Mouse (Mus musculus) intestine, embryonic 14.5 days (tissue): ENCODE results near the gene Fam81a. TPM values are rescaled to one million over a fixed set of nuclear protein-coding genes. Genes with fewer than 3 reads are reported as not detected.

ENCODE experiments used
- ATAC-seq: fragments of 200-750 bp; cut with Nextera tagmentation; replicated peaks from 2 replicates; pipeline ENCODE4 v1.8.0; 2017; ENCODE audit warnings: low read depth, moderate number of reproducible peaks, moderate TSS enrichment, moderate library complexity; ENCODE audit not compliant: low FRiP score, low TSS enrichment
- DNase-seq: peaks from one replicate; pipeline ENCODE4 v3.0.0-alpha.2; 2018; ENCODE audit warnings: low spot score
- H3K27ac ChIP-seq: fragments of 300-500 bp; sonication (generic); 2 replicates; pipeline ENCODE4 v1.5.1; 2014; ENCODE audit warnings: low read depth, mild to moderate bottlenecking, control low read depth
- H3K27me3 ChIP-seq: fragments of 300-500 bp; sonication (generic); replicated peaks from 2 replicates; pipeline ENCODE4 v1.6.1; 2014; ENCODE audit warnings: low read length, control low read depth; ENCODE audit not compliant: control insufficient read depth, insufficient read depth
- H3K36me3 ChIP-seq: fragments of 300-500 bp; sonication (generic); 2 replicates; pipeline ENCODE4 v1.6.1; 2014; ENCODE audit warnings: low read length, control low read depth; ENCODE audit not compliant: control insufficient read depth, insufficient read depth
- H3K4me1 ChIP-seq: fragments of 300-500 bp; sonication (generic); replicated peaks from 2 replicates; pipeline ENCODE4 v1.6.1; 2014; ENCODE audit warnings: low read length, control low read depth, mixed read lengths; ENCODE audit not compliant: control insufficient read depth, insufficient read depth
- H3K4me2 ChIP-seq: fragments of 300-500 bp; sonication (generic); 2 replicates; pipeline ENCODE4 v1.6.1; 2014; ENCODE audit warnings: low read length
- H3K4me3 ChIP-seq: fragments of 300-500 bp; sonication (generic); 2 replicates; pipeline ENCODE4 v1.5.1; 2014; ENCODE audit warnings: low read depth, low read length, control low read depth, mixed read lengths
- H3K9ac ChIP-seq: fragments of 300-500 bp; sonication (generic); 2 replicates; pipeline ENCODE4 v1.6.1; 2014; ENCODE audit warnings: mild to moderate bottlenecking, low read length
- H3K9me3 ChIP-seq: fragments of 300-500 bp; sonication (generic); 2 replicates; pipeline ENCODE4 v1.6.1; 2016; ENCODE audit warnings: low read length, control low read depth; ENCODE audit not compliant: control insufficient read depth
- WGBS: fragments of 180-500 bp; shearing (Covaris S2); extraction: QIAGEN DNeasy Blood & Tissue Kit; methylation state at CpG from one replicate; pipeline ENCODE4 v1.1.7; 2014; 5-methylcytosine and 5-hydroxymethylcytosine counted together
- polyA plus RNA-seq: library from polyadenylated mRNA; unstranded; fragments of >200 nt; fragmentation: Nextera tagmentation; extraction: Ambion mirVana; gene quantifications from 2 replicates; pipeline ENCODE4 v1.2.1, GENCODE M21; 2014

Fam81a gene
- polyA plus RNA-seq, 1 experiment from 2014 or later: 6.5 TPM

DNA sequence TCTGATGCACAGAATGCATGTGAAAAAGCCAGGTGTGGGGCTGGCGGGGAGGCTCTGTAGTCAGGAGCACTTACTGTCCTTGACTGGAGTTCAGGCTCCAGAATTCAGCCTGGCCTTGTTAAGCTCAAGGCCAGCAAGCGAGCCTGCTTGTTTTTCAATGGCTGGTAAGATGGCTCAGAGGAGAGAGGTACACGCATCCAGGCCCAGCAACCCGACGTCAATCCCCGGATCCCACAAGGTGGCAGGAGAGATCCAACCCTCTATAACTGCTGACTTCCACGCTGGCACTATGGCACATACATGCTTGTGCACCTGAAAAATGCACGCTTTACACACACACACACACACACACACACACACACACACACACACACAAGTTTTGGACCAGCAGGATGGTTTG, 39.3 kb downstream of the Fam81a start:
- Histone ChIP-seq H3K4me1 (no peaks in the 10 kb centered on the region), H3K4me2 (no peak overlapping the region), H3K27me3 (no peaks in the 10 kb centered on the region), H3K9ac (no peak overlapping the region), H3K9me3 (no peaks in the 10 kb centered on the region), H3K27ac (no peak overlapping the region), H3K4me3 (no peak overlapping the region), H3K36me3 (no peaks in the 10 kb centered on the region)
- WGBS: 57% methylated on average over 8 of the region's 8 CpGs
- ATAC-seq (no peak), DNase-seq (no peak)

DNA sequence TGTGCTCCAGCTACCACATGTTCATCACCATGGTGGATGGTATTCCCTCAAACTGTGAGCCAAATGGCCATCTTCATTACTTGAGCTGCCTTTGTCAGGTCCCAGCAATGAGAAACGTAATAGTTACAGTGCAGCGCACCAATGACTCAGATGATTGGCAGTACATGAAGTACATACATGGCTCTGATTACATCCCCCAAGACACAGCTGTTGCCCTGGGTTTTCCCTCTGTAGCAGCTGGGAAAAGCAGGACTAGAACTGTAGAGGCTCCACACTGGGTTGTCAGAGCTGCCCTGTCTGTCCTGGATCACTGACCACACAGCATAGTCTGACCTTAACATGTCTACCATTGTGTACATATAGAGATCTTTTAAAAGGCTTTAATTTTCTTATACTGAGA, 44.8 kb downstream of the Fam81a start:
- Histone ChIP-seq H3K9me3 (no peaks in the 10 kb centered on the region), H3K27me3 (no peaks in the 10 kb centered on the region), H3K4me1 (no peaks in the 10 kb centered on the region), H3K4me2 (no peak overlapping the region), H3K27ac (no peak overlapping the region), H3K9ac (no peak overlapping the region), H3K4me3 (no peak overlapping the region), H3K36me3 (no peaks in the 10 kb centered on the region)
- no peak for DNase-seq
- 96% methylated on average over 2 of the region's 2 CpGs for WGBS
- ATAC-seq: no peak

DNA sequence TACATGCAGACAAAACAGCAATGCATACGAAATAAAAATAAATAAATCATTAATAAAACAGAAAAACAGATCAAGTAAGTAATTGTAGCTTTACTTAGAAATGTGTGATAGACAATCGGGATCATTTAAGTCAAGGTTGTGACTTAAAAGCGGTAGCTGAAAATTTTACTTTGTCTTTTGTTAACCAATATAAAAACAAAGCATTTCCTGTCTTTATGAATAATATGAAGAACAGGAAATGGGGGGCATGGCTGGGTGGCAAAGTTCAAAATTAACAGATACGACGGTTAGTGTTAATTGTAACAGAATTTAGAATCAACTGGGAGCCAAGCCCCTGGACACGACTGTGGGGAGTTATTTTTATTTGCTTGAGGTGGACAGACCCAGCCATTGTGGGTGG, 47.3 kb downstream of the Fam81a start:
- no peak overlapping the region for H3K4me3 ChIP-seq

DNA sequence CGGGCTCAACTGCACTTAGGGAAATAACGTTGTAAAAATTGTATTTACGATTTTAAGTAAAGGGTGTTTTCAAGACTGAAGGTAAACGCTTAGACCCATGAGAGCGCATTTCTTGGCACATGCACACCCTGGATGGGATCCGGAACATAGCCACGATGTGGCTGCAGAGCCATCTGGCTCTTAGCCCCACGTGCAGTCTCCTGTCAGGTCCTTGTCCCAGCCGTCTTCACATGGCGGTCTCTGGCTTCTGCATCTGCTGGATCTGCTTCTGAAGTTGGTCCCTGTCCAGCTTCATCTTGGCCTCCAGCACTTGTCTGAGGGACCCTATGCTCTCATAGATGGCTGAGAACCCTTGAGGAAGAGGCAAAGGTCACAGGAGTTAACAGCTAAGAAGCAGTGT, 51.8 kb downstream of the Fam81a start:
- ATAC-seq (no peak), DNase-seq (no peak)
- Histone ChIP-seq H3K4me3 (no peak overlapping the region), H3K27ac (no peak overlapping the region), H3K9ac (no peak overlapping the region), H3K4me1 (peaks cover 16% of the 10 kb centered on the region), H3K36me3 (no peaks in the 10 kb centered on the region), H3K27me3 (no peaks in the 10 kb centered on the region), H3K9me3 (no peaks in the 10 kb centered on the region), H3K4me2 (no peak overlapping the region)
- 86% methylated on average over 10 of the region's 10 CpGs for WGBS

More for the DNA sequence above, 47.3 kb downstream of the Fam81a start:
- Histone ChIP-seq H3K27me3 (no peaks in the 10 kb centered on the region), H3K9ac (no peak overlapping the region), H3K4me1 (no peaks in the 10 kb centered on the region), H3K4me2 (no peak overlapping the region), H3K36me3 (no peaks in the 10 kb centered on the region), H3K27ac (no peak overlapping the region), H3K9me3 (no peaks in the 10 kb centered on the region)
- no peak for DNase-seq
- 75% methylated on average over 6 of the region's 6 CpGs for WGBS
- ATAC-seq: no peak

DNA sequence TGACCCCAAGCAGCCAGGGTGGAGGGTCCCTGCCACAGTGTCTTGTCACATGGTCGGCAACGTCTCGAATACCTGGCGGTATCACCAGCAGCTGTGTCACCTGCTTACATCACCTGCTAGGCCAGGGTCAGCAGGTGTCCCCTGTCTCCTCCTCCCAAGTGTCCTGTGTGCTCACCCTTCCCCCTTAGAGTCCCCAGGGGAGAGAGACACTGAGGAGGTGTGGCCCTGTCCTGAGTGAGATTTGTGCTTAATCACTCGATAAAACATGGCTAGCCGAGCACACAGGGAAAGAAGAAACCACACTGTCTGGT, 53.6 kb downstream of the Fam81a start:
- no peak overlapping the region for H3K9ac ChIP-seq
- peaks cover 16% of the 10 kb centered on the region for H3K4me1 ChIP-seq
- no peaks in the 10 kb centered on the region for H3K36me3 ChIP-seq
- no peaks in the 10 kb centered on the region for H3K9me3 ChIP-seq
- no peaks in the 10 kb centered on the region for H3K27me3 ChIP-seq
- 59% methylated on average over 6 of the region's 6 CpGs for WGBS
- H3K4me3 ChIP-seq: no peak overlapping the region
- DNase-seq: no peak
- no peak for ATAC-seq
- H3K27ac ChIP-seq: no peak overlapping the region
- H3K4me2 ChIP-seq: no peak overlapping the region

DNA sequence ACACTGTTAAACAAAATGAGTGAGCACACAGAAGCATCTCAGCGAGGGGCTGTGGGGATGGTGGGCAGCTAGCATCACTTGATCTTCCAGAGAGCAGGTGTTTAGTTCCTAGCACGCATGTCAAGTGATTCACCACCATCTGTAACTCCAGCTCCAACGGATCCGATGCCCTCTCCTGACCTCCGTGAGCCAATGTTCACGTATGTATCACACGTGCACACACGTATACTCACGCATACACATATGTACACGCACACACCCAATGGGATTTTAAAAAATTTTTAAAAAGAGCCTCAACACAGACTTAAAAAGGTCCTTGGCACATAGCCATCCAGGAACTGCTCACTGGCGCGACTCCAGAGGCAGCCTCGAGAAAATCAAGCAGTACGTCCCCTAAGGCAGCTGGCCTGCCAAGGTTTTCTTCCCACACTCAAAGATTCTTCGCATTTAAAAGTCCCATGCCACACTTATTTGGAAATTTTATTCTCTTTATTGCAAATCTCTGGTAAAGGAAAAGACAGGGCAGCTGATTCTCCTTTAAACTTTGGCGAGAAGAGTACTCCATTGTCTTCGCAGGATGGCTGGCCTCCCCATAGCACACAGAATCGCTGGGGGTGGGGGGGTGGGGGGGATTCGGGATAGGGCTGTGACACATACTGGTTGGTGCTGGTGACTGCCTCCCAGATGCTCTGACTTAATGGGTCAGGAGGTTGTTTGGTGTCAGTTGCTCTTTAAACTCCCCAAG, 54.1 kb downstream of the Fam81a start:
- Histone ChIP-seq H3K4me1 (peaks cover 16% of the 10 kb centered on the region), H3K9ac (no peak overlapping the region), H3K27ac (no peak overlapping the region), H3K4me2 (no peak overlapping the region), H3K27me3 (no peaks in the 10 kb centered on the region), H3K4me3 (no peak overlapping the region), H3K9me3 (0 out of 2 replicates have a peak, but pooled peaks cover 2% of the 10 kb centered on the region), H3K36me3 (no peaks in the 10 kb centered on the region)
- ATAC-seq: no peak
- DNase-seq: peak; percentile 68
- WGBS: 64% methylated on average over 19 of the region's 19 CpGs

DNA sequence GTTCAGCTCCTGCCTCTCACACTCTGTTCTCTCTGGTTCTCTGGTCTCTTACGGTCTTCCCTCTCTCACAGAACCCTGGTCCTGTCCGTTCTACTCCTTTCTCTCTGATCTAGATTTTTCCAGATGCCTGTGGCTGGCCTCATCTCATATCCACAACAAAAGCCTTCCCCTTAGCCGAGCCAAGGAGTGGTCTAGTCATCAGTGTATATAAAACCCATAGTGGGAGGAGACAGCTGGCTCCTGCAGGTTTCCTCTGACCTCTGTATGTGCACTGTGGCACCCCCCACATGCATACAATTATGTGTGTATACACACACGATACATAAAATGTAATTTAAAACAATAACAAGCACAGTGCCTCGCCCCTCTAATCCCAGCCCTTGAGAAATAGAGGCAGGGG, 55.0 kb downstream of the Fam81a start:
- Histone ChIP-seq H3K36me3 (no peaks in the 10 kb centered on the region), H3K4me1 (peaks cover 19% of the 10 kb centered on the region), H3K4me2 (no peak overlapping the region), H3K4me3 (no peak overlapping the region), H3K27ac (no peak overlapping the region), H3K27me3 (no peaks in the 10 kb centered on the region), H3K9ac (no peak overlapping the region), H3K9me3 (0 out of 2 replicates have a peak, but pooled peaks cover 2% of the 10 kb centered on the region)
- DNase-seq: no peak
- WGBS: 67% methylated on average over 5 of the region's 5 CpGs
- no peak for ATAC-seq

DNA sequence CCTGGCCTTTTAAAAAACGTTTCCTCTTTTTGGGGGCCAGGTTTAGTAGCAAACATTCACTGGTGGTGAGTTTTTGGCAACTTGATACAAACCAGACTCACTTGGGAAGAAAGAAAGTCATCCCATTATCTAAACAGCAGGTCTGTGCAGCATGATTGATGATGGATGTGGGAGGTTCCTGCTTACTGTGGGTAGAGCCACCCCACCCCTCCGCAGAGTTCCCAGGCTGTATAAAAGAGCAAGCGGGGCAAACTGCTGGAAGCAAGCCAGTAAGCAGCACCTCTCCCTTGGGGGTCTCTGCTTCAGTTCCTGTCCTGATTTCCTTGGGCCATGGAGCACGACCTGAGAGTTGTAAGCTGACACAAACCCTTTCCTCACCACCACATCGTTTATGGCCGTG, 56.3 kb downstream of the Fam81a start:
- 21% methylated on average over 6 of the region's 6 CpGs for WGBS
- no peak for DNase-seq
- peak; percentile 71 for ATAC-seq
- Histone ChIP-seq H3K4me1 (peaks cover 19% of the 10 kb centered on the region), H3K4me3 (no peak overlapping the region), H3K27ac (no peak overlapping the region), H3K36me3 (no peaks in the 10 kb centered on the region), H3K9me3 (0 out of 2 replicates have a peak, but pooled peaks cover 2% of the 10 kb centered on the region), H3K27me3 (no peaks in the 10 kb centered on the region), H3K9ac (no peak overlapping the region), H3K4me2 (no peak overlapping the region)

DNA sequence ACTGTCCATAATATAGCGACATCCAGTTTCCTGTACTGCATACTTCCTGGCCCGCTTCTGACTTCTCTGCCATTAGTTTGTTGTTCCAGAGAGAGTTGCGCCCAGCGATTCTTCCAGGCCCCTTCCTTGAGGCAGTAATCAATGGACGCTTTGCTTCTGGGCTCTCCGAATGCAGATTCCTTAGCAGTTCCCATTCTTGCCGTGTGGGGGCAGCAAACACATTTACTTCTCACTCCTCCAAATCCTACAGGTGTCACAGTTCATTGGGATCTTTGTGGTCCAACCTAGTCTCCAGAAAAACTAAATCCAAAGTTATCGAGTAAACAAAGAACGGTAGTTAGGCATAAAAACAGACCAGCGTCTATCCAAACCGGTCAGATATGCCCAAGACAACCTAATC, 58.3 kb downstream of the Fam81a start:
- Histone ChIP-seq H3K4me1 (peaks cover 19% of the 10 kb centered on the region), H3K9me3 (0 out of 2 replicates have a peak, but pooled peaks cover 2% of the 10 kb centered on the region), H3K36me3 (no peaks in the 10 kb centered on the region), H3K27me3 (no peaks in the 10 kb centered on the region), H3K9ac (no peak overlapping the region), H3K27ac (no peak overlapping the region), H3K4me2 (no peak overlapping the region), H3K4me3 (no peak overlapping the region)
- ATAC-seq (no peak), DNase-seq (no peak)
- 66% methylated on average over 11 of the region's 11 CpGs for WGBS
